Mouse (Mus musculus) yolk sac, embryonic 10.5 days (tissue): ENCODE results near the gene Gap43.
"Not testable (repeated sequence)": the region's sequence is repeated elsewhere in the genome, so short reads cannot be mapped to it uniquely, and the experiment has no call there.

Experiments used
- DNase-seq: peaks from one replicate; pipeline ENCODE4 v3.0.0-alpha.2; 2017; ENCODE audit warnings: low spot score

Gap43 gene

DNA sequence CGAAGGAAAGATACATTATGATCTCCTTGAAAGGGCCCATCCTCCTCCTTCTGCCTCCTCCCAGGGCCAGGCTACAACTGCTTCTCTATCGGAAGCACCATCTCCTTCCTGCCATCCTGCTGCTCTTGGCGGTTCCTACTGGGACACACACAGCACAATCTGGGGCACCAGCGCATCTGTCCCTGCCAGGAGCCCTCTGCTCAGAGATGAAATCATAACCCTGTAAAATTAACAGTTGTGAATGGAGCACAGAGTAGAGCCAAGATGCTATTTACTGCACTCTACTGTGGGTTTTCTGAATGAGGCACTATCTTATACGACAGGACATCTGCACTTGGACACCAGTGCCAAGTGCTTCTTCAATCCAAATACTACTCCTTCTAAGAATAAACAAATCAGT lies 46.0 kb downstream of the Gap43 start:
- no peak for DNase-seq

DNA sequence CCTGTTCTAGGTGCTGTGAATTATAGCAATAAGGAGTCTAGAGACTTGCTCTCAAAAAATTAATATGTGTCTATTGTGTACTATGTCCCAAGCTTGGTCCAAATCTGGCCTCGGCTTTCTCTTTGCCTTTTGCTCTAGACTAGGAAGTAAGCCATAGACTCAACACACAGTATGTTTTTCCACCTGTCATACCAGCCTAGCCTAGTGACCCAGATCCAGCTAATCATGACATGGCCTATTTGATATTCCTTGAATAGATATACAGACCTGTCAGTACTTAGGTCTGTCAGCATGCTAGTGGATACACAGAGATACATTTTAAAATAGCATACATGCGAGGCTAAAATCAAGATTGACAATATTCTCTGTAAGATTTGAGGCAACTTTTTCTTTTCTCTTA lies 46.4 kb downstream of the Gap43 start:
- DNase-seq, result no peak

DNA sequence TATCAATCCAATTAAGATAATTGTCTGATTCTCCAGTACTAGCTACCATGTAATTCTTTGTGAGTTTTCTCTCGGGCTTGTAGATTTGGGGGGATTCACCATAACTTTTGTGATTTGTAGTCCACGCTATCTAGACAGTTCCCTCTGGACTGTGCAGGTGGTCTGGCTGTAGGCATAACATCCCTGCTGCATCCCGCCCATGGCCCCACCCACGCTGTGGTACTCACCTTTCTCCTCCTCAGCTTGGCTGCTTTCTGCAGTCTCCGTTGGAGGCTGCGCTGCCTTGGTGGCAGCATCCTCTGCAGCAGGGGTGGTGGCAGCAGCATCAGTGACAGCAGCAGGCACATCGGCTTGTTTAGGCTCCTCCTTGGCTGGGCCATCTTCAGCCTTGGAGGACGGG lies 48.9 kb downstream of the Gap43 start:
- DNase-seq, result no peak

DNA sequence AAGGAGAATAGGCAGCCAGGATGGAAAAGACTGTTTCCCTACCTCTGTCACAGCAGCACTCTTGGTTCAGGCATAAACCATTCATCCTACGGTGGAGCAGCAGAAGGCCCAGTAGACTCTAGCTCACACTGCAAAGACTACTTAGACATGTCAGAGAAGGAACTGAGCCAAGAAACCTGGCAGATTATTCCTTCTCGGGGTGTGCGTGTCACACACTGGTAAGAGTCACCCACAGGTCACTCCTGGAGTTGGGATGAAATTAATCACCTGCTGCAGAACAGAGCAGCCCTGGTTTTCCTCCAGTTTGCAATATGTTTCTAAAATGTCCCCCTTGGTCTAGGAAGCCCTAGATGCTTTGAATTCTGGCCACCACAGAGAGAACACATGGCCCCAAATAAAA lies 56.4 kb downstream of the Gap43 start:
- no peak for DNase-seq

DNA sequence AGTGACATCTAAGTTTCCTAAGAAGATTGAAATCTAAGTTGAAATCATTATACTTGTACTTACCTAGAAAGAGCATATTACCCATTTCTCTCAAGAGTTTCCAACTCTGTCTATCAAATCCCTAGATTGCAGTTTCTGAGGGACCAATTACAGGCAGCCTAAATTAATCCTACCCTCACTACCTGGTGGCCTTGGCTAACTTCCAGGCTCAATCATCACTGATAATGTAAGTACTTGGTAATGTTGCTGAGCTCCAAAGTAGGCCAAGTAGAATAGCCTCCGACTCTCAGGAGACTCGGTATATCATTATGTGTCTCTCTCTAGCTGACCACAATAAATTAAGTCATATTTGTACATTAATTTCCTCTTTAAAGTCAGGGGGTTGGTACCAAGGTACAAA lies 62.7 kb downstream of the Gap43 start:
- no peak for DNase-seq

DNA sequence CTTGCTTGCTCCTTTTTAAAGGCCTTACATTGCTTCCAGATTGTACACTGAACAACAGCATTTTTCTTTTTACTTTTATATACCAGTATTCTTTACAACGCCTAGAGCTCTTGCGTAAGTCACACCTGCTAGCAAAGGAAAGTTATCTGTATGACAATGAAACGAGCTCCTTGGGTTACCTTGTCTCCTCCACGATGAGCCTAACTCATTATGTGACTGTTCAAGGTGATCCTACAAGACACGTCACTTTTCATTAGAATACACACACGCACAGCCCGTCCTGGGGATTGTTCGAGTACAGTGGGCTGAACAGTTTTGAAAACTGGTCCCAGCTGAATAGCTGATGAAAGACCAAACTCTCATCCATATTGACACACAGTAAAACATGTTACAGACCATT lies 63.2 kb downstream of the Gap43 start:
- no peak for DNase-seq

DNA sequence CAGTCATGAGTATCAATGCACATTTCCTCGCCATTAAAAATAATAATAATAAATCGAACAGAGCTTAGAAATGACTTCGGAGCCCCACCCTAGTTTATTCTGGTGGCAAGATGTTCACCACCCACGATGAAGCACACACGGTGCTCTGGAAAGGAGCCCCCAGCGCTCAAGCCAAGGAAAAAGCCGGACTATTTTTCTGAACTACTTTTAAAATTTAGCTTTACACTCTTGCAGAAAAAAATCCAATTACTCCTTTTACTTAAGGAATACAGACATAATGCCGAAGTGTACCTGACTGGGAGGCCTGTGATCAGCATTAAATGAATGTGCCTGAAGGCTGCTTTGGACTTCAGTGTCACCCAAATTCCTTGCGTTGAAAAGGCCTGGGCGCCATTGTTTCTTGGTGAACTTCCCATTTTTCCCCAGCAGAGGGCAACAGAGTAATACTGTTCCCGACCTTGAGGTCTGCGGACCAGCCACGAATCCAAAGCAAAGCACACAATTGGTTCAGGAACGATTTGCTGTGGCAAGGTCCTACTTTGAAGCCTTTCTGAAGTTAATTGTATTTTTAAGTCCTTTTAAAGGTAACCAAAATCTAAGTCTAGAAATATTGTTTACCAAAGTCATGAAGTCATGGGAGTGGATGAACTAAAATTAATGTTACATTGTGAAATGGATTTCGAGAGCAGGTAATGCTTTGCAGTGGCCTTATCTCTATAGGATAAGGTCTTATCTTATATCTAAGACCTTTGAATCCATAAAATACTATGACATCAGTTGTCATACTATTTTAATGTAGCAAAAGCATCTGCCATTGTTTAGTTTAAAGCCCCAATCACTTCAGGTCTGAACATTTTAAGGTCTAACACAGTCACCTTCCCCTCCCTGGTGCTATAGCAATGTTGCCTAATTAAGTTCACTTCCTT lies 64.0 kb downstream of the Gap43 start:
- DNase-seq, result peak; percentile 52

DNA sequence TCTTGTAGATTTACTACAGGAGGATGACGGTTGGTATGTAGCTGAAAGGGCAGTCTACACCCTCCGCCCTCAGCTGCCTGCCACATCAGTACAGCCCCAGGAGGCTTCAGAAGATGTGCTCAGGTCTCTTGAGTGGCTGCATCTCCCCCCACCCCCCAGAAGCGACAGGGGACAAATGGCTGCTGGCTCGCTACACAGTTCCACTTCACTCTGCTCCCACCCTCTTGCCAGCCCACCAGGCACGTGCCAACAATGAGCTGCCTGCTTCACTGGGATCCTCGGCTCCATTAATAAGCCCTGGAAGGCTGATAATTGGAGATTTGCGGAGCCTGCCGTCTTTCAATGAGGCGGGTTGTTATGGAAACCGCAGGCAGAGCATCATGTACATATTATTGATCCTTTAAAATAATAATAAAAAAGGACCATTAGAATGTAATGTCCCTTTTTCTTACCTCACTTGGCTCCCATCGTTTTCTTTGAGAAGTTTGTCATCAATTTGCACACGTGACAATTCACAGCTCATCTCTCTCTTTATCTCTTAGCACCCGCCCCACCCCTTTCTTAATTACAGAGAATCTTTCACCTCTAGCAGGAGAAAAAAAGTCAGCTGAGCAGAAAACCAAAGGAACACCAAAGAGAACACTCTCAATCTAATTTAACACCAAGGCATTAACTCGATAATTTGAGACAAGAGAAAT lies 64.8 kb downstream of the Gap43 start:
- DNase-seq, result no peak

DNA sequence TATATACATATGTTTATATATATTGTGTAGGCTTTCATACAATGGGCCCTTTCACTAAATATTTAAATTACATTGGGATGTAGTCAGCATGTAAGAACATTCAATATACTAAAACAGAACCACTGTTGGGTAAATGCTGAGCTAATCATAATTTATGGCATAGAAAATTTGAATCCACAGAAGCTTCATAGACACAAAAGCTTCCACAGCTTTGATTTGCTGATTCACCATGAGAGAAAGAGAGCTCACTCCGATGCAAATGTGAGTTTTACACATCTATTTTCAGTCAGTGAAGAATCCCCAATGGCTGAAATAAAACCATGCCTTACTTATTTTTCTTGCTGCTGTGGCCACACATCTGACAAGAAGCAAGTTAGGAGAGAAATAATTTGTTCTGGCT lies 69.2 kb downstream of the Gap43 start:
- DNase-seq, result no peak

DNA sequence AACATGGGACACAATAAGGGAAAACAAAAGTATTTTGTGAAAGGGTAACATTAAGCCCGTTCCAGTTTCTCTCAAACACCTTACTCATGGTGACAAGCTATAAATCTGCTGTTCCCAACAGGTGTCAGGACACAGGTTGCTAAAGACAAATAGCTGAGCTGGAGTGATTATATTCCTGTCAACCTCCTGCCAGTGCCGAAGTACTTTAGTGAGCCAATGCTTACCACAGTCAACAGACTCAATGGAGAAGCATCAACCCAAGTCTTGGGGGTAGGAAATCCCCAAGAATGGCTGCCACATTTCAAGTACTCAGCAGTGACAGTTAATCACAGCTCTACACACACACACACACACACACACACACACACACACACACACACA lies 70.9 kb downstream of the Gap43 start:
- no peak for DNase-seq

DNA sequence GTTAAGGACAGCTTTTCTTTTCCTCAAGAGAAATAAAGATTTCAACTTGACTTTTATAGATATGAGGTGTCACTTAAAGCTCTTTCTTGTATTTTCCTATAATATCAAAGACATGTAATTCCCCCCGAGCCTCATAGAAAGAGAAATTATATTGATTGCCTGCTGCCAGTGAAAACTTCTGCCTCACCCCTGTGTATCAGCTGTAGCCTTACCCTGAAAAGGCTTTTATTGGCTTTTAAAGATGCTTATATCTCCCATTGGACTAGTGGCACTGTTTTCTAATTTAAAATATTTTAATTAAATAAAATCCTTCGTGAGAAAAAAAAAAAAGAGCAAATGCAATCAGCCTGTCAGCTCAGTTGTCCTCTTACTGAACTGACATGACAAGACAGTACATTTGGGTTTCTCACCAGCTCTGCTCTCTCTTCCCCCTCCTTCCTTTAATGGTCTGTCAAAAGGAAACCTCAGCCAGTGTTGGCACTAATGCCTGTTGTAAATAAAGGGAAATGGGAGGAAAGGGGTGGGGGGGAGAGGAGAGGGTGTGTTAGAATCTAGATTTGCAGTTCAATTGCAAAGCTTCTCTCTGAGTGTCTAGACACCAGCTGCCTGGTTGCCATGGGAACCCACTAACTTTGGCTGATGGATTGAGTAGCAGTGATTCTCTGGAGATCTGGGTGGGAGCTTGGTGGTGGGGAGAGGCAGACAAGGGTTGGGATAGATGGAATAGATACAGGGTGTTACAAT lies 71.4 kb downstream of the Gap43 start:
- DNase-seq, result peak; percentile 8

DNA sequence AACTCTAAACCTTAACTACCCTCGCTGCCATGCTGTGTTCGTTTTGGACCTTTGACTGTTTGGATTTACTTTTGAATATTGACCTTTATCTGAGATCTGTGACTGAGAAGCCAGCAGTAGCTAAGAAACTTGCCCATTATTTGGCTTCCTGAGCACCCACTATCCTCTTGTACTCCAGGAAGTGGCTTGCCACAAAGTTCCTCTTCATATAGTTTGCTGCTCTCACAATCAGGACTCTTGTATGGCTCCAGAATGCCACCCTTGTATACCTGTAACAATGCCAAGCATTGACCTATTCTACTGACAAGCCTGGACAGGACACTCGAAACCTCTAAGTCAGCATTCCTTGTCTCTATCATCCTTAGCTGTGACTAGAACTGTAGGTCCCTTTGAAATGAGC lies 75.3 kb downstream of the Gap43 start:
- no peak for DNase-seq

DNA sequence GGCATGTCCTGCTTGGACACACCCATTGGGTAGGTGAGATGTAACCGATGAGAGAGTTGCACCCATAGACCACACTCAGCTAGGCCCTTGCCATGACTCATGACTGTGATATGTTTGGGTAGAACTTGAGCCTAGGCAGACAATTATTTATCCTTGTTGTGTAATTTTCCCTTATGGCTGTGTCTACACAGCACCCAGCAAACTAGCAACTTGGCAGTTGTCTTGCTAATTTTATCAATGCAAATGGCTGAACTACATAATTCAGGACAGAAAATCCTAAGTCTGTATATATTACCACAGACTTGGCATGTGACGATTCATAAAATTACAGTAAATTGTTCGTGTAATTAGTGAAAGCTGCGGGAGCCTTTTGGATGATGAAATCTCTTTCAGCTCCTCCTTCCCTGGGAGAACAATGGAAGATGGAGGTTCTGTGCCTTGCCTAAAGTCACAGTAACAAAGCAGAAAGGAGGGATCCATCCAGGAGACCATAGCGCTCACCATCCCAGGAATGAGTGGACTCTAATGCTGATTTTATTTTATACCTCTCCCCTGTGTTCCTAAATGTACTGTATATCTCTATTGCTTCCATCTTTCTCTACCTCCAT lies 77.4 kb downstream of the Gap43 start:
- no peak for DNase-seq

DNA sequence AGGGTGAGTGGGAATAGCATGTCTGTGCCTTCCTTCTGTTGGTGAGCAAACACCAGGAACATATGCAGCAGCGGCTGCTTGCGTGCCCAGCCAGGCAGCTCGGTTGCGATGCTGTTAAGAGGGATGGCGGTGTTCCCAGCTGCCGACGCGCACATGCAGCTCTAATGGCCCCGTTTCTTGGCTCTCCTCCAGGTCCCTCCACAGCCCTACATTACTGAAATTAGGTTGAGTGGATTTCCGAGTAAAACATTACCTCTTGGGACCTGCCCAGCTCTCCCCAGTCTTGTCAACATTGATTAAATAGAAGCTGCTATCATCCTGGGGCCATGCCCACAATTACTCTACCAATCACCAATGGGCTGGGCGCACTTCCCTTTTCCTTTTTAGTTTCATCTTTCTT lies 84.8 kb downstream of the Gap43 start:
- DNase-seq, result no peak

DNA sequence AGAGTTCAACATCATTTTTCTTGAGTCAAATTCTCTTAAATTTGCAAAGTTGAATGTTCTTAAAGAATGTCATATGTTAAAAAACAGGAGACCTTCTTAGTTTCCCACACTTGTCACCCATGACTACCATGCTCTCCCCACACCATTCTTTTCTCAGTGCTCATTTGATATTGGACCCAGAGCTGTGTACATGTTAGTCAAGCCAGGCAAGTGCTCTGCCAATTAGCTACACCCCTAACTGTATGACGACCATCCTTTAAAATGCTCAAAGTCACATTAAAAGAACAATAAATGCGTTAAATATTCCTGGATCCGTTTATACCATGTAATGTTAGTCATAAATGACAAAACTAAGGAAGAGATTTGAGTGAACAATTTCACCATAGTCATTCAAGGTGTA lies 85.2 kb downstream of the Gap43 start:
- DNase-seq, result no peak

DNA sequence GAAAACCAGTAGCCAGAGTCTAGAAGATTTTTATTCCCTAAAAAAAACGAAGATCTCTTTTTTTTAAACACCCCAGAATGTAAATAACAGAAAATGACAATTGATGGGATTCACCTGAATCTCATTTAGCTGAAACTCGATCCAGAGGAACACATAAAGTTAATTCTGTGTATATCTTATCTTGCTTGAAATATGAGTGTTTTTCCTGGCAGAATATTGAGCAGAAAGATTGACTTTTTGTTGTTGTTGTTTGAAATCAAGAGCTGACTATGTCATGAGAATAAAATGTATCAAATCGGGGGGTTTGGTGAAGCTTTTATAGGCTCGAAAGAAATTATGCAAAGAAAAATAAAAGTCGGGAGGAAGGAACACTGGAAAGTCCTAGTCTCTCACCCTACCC lies 88.2 kb downstream of the Gap43 start:
- DNase-seq, result no peak

DNA sequence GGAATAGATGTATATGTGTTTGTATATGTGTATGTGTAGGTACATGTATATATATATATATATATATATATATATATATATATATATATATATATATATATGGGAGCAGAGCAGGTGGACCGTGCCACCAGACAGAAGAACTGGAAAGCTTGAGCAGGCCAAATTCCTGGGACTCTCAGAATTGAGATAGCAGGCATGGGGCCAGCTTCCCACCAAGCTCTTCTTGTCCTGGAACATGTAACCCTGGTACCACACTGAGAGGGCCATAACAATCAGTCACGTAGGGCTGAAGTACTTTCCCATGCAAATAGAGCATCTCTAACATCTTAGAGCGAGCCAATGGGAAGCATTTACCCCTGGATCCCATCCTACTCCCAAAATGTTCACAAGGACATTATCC lies 96.3 kb downstream of the Gap43 start:
- not testable (repeated sequence) for DNase-seq

DNA sequence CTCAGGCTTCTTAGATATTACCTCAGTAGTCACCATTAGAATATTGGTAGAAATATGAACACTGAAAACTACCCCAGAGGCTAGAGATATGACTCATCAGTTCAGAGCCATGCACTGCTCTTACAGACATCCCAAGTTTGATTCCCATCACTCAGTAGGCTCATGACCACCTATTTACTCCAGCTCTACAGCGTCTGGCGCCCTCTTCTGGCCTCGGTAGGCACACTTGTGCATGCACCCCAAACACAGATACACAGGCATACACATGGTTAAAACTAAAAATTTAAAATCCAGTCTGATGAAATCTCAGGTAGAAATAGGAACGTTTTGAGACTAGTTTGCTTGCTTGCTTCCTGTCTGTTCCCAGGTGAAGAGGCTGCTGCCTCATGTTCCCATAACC lies 109.1 kb downstream of the Gap43 start:
- DNase-seq, result no peak
